Mouse (Mus musculus) retina, postnatal 7 days (tissue): Measurements from ENCODE around the gene Fbxl17.

Source experiments
- DNase-seq: peaks from one replicate; pipeline ENCODE4 v3.0.0-alpha.2; 2012; ENCODE audit warnings: low read depth, low spot score

Gene Fbxl17

DNA sequence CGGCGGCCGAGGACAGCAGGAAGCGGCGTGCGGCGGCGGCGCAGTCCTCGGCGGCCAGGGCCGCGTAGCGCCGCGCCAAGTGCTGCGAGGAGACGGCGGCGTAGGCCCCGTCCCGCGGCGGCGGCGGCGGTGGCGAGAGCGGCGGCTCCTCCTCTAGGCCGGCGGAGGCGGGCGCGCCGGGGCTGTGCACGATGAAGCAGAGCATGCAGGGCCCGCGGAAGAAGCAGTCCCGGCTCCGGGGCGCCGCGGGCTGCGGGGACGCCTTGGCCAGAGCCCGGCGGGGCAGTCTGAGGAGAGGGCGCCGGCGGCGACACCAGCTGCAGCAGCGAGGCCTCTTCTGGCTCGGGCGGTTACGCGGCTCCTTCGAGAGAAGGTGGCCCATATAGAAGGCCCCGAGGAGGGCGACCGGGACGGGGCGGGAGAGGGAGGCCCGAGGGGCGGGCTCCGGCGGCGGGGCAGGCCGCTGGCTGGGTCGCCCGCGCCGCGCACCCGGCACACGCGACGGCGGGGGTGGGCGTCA lies at the start of gene Fbxl17:
TSS of gene Fbxl17 (minus strand) at position 382 of the 520 bp plus-strand sequence.
- DNase-seq: peak; percentile 45

DNA sequence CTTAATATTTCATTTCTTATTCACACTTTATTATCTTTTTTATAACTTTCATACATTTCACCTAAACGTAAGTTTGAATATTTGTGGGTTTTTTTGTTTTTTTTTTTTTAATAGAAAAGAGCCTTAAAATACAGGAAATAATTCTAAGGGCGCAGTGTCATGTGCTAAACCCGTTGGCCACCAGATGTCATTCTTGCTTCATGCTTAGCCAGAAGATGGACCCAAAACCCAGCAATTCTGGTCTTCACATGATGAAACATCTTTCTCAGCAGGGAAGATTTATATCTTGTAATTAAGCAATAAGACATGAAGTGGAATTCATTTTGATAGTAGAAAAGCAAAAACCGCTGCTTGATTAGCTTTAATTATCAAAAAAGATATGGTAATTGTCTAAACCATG lies 47.6 kb upstream of the Fbxl17 start:
- DNase-seq: no peak

DNA sequence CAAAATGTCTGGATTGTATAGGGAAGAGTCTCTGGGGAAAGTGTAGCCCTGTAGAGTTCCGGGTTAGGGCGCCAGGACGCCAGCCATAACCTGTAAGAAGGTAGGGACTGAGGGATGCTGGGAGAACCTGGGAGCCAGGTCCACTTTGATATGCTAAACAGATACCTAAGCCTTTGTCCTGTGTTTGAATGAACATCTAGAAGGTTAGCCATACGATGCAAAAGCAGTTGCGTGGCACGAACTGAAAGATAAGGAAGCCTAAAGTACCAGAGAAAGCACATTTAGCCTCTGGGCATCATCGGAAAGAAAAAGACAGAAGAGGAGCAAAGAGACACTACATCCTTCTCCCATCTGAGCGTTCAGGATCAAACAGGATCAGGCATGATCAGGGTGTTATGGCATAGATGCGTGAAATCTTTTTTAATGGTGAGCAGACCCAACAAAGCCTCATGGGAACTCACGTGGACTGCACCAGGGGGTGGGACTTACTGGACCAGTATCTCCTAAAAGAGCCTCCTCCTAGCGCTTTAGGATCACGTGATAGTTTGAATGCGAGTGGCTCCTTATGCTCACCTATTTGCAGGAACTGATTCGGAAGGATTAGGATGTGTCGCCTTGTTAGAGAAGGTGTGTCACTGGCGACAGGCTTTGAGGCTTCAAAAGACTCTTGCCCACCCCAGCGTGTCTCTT lies 34.9 kb upstream of the Fbxl17 start:
- DNase-seq: no peak

DNA sequence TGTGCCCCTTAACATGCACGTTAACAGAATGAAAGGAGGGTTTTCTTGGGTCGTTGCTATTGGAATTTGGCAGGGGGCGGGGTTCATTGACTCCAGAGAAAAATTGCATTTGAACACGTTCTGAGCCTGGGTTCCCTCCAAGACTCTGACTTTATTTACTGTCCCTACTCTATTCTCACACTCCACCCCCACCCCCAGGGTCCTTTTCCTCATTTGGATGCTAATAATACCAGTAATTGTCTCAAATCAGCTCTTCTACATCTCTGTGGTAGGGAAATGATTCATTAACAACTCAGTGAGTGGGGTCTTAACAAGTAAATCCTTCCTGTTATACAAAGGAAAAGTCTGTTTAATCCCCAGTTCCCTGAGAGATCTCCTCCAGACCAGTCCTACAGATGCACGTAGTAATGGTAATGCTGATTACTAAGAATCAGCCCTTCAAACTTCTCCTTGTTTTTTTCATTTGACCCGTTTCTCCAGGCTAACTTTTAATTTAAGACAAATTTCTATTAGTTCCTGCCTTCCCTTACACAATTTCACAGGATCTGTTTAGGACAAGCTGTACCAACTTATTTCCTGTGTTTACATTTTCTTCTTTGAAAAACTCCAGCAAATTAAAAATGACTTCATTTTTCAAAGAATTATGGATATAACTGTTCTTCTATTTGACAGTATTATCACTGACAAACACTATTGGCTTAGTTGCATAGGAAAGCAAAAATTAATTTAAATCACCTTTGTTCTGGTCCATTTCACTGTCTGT lies 33.4 kb upstream of the Fbxl17 start:
- no peak for DNase-seq

DNA sequence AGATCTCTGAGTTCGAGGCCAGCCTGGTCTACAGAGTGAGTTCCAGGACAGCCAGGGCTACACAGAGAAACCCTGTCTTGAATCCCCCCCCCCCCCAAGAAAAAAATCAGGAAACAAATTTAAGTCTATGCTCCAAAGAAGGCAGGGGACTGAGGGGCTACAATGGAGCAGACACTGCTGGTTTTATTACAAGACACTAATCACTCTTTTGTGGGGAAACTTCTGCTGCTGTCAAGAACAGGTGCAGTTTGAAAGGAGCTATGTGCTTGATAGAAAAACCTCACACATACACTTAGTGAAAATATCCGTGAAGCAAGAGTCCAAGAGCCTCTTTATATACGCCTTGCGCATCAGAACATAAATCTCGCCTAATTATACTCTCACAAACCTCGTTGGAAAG lies 29.7 kb upstream of the Fbxl17 start:
- no peak for DNase-seq

DNA sequence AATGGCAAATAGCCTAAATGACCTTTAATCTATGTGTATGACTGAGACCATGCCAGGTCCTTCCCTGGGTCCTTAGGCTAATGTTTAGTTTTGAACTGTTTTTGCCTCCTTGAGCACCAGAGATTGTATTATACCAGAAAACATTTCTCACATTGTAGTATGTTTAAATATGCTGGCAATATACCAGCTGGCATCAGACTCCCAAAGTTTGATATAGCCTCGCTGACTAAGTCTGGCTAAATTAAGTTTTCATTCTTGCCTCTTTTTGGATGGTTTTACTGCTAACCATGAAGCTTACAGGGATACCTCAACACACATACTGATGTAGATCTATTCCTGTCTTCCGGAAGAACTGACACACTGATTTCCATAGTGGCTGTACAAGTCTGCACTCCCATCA lies 20.9 kb upstream of the Fbxl17 start:
- no peak for DNase-seq

DNA sequence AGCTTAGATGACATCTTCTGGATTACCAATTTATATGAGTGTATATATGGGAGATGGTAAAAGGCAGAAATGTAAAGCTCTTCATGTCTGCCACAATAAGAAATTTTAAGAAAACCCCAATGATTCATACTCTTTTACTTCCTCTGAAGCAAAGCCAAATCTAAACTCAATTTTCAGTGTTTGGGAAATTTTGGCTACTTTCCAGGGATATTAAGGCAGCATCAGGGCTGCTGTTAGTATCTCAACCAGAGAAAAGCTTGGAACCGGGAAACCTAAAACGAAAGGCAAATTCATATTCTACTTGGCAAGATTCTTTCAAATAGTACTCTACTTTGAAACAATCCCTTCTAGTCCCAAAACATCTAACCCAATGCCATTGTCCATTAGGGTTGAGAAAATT lies 10.6 kb upstream of the Fbxl17 start:
- DNase-seq: no peak

DNA sequence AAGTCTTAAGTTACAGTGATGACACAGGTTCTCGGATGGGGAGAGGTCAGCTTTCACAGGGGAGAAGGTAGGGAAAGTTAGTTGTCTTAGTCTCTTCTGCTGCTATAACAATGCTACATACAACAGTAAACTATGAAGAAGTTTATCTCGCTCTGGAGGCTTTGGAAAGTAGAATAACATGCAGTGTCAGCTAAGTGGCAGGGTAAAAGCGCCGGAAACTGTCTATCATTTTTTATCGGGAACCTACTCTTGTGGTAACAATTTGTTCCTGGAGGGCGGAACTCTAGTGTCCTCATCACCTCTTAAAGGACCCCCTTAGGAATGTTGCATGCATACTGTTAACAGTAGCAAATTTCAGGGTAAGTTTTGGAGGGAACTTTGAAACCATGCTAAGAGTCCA lies 1.3 kb upstream of the Fbxl17 start:
- no peak for DNase-seq

DNA sequence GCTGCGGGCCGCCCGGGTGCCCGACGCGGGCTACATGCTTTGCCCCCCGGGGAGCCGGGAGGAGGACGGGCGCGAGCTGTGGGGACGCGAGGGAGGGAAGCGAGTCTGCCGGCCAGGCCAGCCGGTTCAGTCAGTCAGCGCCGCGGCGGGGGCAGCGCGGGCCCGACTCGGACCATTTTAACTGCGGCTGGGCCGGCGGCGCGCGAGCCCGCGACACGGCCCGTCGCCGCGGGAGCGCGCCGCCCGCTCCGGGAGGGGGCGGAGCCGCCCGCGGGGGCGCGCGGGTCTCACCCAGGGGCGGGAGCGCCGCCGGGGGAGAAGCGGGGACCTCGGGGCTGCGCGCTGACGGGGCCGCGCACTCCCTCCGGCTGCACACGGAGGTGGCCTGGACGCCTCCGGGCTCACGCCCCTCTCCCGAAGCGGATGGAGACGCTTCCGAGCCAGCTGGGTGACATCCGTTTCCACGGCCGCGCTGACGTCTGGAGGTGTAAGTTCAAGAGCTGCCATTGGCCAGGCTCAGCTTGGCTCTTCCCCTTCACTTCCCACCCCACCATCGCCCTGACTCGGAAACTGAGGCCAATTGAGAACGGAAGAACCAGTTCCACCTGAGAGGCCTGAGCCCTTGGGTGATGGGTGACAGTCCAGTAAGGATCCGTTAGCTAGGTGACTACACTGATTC lies 478 bp upstream of the Fbxl17 start:
- peak; percentile 67 for DNase-seq

DNA sequence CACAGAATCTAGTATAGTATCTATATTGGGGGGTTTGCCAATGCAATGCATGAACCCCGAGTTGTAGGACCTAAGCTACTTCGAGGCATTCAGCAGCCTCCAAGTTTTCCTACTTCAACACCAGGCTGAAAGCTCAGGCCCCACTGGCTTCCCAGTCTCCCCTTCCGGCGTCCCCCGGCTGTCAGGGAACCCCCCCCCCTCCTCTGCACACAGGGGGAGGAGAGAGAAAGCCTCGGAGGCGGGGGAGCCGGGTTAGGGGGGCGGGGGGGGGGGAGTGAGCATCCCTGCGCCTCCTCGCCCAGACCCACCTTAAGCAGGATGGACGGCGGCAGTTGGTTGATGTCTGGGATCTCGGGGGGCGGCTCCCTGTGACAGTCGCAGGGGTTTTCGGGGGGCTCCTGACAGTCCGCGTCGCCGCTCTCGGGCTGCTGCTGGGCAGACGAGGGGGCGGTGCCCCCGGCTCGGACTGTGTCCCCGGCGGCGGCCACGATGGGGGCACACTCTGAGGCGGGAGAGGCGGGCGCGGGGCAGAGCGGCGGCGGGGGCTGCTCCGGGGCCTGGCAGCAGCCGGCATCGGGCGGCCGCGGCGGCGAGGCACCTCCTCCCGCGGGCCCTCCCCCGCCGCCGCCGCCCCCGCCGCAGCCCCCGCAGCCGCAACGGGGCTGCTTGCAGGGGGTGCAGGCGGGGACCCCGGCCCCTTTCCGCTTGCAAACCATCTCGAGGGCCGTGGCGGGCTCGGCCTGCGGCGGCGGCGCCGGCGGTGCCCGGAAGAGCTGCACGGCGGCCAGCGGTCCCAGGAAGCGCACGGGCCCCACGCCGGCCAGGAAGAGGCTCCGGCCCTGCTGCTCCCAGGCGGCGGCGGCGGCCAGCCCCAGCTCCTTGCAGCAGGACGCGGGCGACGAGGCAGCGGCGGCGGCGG lies 841 bp downstream of the Fbxl17 start:
- peak; percentile 42 for DNase-seq

DNA sequence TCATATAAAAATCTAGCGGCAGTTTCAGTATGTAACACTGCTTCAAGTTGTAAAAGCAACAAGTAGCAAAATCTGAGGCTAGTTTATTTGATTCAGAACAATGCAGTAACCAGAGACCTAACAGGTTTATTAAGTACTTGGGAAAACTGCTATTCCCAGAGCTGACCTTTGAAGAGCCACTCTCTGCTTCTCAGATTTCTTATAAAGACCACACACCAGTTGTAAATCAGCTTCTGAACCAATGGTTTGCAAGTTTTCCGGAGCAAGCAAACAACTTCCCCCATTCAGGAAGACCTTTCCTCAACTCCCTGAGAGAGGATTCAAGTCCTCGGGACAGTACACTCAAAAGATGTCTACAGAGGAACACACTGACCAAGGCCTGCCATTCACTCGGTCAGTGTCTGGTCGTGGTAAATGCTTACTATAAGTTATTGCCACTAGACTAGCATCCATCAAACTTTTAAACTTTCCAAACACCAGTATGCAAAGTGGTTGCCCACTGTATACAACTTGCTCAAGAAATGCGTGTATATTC lies 1.6 kb downstream of the Fbxl17 start:
- no peak for DNase-seq

DNA sequence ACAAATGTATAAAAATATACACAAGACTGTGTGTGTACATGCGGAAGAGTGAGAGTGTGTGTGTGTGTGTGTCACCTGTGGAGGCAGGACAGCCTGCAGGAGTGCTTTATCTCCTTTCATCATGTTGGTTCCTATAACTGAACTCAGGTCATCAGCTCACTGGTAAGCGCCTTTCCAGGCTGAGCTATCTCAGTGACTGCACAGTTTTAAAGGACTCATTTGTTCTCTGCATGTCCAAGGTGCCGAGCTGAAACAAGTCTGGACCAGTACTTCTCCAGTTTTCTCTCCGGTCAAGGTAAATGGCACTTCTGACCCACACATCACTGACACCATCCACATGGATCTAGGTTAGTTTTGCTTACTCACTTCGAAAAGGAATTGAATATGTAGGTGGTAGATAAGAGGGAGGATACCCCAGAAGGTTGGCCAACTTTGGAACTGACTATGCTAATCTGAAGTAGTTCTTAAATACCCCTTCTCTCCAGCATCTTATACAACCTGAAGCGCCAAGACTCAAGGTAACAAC lies 2.5 kb downstream of the Fbxl17 start:
- no peak for DNase-seq

DNA sequence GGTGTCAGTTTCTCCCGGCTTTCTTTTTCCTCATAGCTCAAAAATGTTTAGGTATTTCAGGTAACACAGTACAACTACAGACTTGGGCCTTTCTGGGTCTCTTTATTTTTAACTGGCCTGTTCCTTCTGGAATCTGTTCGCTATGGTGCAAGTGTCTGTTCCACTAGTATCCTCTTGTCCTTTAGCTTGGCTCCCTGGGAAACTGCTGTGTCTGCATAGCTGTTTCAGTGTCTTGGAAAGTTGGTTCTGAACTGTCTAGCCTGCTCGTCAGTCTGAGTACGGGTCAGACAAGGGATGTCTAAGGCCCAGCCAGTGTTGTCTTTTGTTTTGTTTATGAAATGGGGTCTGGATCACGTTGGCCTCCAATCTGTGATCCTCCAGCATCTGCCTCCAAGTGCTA lies 3.7 kb downstream of the Fbxl17 start:
- no peak for DNase-seq

DNA sequence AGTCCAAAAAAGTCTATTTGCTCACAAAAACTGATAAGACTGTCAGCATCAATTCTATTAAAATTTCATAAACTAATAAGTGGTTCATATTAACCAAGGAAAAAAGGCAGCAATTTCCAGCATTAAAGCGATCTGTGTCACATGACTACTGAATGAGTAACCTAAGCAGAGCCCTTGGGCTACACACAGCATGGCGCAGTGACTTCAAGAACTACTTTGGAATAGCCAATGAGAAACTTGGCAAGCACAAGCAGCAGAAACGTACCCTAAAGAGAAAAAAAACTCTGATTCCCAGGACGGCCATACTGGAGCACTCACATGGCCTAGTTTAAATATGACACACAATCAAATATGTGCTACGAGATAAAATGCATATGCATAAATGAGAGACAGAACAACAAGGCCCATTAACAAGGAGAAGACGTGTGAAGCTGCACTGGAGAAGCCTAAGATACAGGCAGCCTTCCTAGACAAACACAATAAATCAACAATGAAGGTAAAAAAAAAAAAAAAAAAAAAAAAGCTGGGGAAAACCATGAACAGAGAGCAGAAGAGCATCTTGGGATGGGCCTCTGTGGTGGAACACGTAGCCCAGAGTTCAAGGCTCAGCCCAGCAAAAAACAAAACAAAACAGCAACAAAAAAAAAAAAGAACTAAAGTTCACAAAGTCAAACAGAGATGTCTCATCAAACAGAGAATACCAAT lies 5.8 kb downstream of the Fbxl17 start:
- no peak for DNase-seq

DNA sequence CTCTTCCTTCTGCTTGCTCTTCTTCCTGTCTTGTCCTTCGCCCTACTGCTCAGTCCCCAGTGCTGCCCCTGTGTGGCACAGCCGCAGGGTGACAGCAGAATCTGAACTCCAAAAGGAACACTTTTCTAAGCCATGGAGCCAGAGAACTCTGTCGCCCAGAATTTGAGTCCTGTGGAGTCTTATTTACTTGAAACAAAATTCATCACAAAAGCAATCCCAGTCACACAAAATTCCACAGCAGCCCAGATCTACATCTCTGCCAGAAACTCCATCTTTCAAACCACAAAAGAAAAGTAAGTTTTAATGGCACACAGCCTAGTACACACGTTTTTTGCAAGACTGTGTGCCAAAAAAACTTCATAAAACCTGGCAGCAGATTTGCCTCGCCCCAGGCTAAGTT lies 6.5 kb downstream of the Fbxl17 start:
- no peak for DNase-seq

DNA sequence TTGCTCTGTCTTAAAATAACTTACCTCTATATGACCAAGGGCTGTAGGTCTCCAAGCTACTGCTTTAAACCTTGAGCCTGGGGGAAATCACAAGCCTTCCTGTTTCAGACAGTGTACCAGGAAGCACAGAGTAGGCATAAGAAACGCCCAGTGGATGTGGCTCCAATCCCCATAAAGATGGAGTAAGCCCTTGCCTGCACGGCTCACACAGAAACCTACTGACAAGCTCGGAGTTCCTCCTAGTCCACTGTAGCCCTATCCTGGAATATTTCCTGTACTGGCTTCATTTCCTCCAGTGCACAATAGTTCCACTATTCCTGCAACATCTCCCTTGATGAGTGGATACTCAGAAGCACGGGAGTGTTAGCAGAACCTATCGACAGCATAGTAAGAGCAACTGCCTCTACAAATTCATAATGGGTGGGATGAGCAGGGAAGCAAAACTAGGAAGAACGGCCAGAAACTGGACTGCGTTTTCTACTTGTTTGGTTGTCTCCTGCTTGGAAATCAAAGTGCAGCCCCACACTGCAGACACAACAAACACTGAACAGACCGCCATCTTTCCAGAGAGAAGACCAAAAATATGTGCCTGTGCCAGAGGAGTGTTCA lies 7.0 kb downstream of the Fbxl17 start:
- DNase-seq: no peak

DNA sequence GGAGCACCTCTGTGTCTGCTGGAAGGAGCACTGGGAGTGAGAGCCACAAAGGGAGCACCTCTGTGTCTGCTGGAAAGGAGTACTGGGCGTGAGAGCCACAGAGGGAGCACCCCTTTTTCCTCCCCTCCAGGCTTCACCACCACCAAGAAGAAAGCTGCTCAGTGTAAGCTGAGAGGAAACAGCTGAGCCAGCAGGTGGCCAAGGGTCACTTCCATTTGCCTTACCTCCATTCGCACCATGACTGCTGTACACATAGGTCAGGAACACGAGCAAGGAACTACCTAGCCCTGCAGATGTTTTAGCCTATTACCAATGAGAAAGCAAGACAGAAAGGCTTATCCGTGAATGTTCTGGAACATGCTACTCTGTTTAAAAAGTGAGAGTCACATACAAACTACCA lies 10.3 kb downstream of the Fbxl17 start:
- no peak for DNase-seq

DNA sequence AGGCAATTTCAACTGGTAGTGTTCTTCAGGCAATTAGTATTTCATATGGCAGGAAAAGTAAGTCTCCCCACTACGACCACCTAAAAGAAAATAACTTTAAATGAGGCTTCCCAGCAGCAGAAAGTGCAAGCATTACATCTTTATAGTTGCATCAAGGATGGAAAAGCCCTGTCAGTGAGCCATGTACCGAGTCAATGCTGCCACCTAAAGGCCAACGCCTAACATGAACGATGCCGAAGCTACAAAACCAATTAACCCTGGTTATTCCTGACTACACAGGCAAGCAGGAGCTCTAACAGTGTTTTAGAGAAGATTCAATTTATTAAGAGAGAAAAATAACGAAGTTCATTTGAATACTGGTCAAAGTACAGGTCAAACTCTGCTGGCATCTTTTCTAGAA lies 32.0 kb downstream of the Fbxl17 start:
- peak; percentile 51 for DNase-seq

DNA sequence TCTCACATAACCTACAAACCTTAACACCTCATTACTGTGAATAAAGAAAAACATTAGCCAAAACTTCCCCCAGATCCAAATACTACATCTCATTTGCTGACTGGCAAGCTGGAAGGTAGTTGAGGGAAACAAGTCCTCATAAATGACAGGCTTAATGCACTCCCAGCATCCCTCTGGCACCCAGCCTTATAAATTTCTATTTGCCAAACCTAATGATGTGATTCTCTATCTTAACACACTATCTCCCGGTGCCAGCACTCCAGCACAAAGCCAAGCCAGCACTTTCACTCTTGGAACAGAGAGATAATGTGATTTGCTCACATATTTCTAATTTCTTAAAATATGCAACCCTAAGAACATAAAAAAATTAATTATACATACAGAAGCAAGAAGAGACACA lies 34.6 kb downstream of the Fbxl17 start:
- no peak for DNase-seq

DNA sequence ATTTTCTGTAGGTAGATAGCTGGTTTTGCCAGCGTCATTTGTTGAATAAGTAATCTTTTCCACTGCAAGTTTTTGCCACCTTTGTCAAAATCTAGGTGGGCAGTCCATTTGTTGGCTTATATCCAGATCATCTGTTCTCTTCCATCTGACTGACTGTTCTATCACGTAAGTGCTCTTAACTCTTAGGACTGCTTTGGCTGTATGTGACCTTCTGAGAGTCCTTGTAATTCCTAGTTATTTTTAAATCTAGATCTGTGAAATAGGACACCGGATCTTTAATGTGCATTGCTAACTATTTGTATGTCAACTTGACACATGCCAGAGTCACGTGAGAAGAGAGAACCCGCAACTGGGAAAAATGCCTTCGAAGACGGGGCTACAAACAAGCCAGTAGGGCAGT lies 37.3 kb downstream of the Fbxl17 start:
- DNase-seq: no peak
